Mouse (Mus musculus) gastrocnemius, adult 18-20 months (tissue): ENCODE measurements around the gene Nkx2-5. TPM values are rescaled to one million over a fixed set of nuclear protein-coding genes. Genes with fewer than 3 reads are reported as not detected.

Experiments used
- DNase-seq: peaks from one replicate; pipeline ENCODE4 v3.0.0; 2021; ENCODE audit warnings: low spot score
- total RNA-seq, 2 experiments: library from RNA; stranded (reverse); gene quantifications; 2 replicates each; pipeline ENCODE4 v1.2.3; 2021

Nkx2-5 gene
- total RNA-seq, 2 experiments from 2014 or later: not detected

DNA sequence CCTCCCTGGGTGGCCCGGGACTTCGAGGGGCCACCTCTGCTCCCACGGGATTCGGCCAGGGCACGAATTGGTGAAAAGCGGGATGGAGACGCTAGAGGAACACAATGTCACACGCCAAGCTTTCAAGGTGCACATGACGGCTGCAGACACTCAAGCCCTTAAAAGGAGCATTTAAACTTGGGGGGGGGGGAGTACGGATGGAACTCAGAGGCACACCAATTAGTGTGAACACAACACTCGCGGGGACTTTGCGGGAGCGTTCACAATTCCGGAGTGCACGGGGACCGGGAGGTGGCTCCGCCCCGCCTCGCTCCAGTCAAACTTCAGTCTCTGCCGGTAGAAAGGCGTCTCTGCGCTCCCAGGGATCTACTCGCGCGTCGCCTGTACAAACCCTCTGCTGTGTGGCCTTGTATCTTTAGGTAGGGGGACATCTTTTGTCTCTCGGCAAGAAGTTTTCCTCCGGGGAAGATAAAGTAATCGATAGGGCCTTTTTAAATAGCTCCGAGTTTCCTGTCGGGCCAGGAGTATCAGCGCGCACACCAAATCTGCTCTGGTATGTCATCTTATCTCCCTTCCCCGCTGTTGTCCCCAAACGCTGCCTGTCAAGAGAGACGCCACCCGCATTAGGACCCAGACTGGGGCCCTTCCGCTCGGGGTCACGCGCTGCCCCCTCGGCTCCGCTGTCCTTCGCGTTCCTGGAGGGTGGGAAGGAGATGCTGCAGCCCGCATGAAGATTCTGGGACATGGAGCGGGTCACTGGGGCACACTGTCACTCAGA, 5.7 kb upstream of the Nkx2-5 start:
- no peak for DNase-seq

DNA sequence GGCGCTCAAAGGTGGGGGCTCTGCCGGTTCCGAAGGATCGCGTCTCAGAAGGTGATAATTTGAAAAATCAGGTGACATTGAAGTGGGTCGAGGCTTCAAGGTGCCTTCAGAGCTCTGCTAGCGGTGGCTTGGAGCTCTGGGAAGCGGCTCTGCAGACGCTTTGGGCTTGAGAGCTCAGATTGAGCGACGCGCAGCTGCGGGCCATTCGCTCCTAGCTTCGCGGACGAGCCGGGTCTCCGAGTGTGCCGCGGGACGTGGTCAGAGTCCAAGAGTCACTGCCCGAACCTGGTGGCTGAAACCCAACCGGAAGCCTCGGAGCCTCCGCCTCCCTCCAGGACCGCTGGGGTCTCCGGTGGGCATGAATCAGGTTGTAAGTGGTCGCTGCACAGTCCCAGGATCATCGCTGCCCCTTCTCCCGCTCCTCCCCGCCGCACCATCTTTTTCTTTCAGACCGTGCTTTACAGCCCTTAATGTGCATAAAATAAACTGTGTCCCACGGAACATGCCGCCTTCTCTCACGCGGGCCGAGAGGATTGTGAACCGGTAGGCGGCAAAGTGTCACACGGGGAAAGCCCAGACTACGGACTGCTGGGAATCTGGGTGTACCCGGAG, 5.0 kb upstream of the Nkx2-5 start:
- DNase-seq: no peak

DNA sequence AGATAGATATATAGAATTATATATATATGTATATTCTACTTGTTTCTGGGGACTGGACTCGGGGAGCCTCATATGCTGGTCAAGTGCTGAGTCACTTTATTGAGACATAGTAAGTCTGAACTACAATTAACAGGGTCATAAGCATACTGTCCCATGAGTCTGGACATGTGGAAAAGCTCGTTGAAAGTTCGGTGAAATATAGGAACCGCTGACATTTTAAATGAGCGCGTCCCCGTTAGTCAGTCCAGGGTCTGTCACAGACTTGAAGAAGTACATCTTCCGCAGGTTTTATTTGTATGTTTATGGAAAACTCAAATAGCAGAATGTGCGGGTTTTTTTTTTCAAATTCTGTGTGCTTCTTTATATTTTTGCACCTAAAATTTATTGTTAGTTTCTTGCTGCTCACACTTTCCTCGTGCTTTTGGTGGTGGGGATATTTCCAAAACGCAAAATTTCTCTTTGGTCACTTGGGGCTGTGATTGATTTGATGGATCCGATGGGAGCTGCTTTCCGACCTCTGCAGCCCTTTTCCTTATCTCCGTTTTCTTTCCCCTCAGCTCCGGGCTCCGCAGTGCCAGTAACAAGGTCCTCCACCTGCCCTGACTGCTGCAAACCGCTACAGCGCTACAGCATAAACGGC, 4.4 kb upstream of the Nkx2-5 start:
- DNase-seq: no peak

DNA sequence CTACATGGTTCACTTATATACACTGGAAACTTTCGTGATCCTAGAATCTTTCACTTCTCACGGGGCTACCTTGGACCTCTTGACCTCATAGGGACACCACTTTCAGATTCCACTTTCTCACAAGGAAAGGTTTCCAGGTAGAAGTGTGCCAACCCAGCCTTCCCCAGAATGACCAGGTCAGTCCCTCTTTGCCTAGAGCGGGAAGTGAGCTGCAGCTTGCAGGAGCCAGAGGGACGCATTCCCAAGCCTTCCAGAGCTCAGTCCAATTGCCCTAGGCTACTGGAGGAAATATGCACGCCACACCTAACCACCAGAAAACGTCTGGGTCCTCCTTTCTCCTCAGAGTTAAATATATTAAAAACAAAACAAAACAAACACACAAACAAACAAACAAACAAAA, 3.4 kb upstream of the Nkx2-5 start:
- no peak for DNase-seq

DNA sequence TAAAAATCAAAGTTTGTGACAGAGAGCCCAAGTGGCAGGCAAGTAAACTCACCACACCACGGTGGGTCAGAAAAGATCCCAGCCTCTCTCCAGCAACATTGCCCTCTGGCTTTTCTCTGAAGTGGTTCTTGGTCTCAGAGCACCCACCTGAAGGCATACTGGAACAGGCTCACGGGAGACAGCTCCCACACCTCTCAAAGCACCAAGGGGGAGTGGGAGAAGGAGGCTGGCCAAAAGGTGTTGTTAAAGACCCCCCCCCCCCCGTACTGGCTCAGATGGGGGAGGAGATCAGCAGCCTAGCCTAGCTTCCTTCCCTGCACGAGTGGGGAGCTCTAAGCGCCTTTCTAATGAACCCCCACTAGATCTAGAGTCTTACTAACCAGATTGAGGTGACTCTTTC, 3.0 kb upstream of the Nkx2-5 start:
- DNase-seq: no peak

DNA sequence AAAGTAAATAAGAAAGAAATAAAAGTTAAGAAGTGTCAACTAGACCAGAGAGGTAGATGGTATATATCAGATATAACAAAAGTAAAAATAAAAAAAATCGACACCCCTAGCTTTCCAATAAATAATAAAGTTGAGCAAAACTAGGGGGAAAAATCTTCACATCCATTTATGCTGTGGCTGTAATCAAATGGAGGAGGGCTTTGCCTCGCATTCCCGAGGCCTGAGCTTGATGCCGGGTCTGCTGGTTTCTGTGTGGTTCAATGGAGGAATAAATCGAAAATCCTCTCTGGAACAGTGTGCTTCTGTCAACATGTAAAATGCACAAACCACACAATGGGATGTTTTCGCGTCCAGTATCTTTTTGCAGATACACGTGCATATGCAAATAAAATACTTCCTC, 1.6 kb upstream of the Nkx2-5 start:
- no peak for DNase-seq

DNA sequence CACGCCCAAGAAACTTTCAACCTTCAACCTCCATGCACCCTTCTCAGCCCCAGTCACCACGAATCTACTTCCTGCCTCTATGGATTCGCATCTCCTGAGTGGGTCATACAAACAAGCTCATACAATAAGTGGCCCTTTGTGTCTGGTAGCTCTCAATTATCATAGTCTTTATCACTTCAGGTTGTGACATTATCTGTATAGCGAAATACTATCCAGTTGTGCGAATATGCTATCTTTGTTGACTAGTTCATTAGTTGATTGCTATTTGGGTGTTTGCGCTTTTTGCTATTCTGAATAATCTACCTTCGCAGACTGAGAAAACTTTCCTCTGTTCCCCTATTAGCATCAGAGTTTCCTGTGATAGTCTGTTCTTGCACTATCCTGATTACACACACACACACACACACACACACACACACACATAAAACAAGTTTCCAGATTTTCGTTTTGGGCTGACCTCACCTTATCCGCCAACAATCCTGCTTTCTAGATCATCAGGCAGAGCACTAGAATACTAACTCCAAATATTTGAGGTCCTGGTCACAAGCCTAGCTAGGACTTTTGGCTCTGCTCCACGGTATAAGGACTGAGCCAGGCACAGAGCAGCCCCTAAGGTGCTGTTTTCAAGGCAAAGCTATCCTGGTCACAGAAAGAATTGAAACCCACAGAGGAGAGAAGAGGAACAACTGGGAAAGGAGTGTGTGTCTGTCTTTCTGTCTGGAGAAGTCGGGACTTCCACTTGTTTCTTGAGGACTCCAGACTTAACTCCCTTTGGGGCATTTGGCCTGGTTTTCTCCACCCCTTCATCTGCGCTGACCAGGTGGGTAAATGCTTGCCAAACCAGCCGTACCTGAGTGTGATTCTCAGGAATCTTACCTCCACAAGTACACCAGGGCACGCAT, 591 bp upstream of the Nkx2-5 start:
- DNase-seq: no peak

DNA sequence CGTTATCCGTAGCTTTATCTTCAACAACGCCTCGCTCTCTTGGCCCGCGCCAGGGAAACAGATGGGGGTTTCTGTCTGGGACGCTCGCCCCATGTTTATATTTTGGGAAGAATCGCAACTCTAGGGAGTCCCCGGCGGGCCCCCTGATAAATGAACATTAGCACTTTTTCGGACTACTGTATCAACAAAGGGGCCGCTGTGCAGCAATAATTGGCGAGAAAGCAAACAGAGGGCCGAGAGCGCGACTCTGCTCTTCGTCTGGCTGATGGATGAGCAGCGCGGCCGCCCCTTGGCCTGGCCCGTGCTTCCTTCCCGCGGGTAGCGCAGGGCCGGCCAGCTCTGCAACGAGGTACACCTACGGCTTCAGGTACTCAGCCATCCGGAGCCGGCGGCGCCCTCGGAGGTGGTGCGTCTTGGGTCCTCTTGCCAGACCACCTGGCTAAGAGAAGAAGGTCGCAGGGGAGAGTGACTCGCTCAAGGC, 398 bp downstream of the Nkx2-5 start:
- no peak for DNase-seq

DNA sequence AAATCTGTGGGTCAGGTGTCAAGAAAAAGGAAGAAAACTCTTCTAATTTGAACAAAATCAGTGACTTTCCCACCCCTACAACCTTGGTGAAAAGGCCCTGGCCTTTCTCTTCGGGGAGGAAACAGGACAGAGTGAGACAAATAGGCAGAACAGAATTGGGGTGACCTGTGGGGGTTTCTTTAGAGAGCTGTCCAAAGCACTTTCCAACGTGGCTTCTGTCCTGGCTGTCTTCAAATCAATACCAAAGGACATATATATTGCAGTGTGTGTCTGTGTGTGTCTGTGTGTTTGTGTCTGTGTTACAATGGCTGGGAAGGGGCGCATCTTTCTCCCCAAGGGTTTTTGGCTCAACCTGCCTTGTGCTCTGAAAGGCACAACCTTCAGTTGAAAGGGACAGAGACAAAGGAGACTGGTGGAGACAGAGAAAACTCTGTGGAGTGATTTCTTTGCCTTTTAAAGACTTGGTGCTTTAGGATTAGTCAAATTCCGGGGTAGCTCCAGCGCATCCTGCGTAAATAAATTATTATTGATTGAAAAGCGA, 1.0 kb downstream of the Nkx2-5 start:
- no peak for DNase-seq

DNA sequence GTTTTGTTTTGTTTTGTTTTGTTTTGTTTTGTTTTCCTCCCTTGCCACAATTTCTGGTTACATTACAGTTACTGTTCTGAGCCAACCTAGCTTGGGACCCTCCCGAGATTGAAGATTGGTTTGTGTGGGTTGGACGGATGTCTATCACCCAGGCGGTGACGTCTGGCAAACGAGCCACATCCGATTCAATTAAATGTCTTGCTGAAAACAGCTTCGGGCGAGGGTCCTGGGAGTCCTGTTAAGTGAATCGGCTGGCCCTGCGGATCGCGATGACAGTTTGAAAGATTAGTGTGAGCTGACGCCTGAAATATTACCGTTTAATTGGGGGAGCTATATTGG, 1.6 kb downstream of the Nkx2-5 start:
- DNase-seq: no peak

DNA sequence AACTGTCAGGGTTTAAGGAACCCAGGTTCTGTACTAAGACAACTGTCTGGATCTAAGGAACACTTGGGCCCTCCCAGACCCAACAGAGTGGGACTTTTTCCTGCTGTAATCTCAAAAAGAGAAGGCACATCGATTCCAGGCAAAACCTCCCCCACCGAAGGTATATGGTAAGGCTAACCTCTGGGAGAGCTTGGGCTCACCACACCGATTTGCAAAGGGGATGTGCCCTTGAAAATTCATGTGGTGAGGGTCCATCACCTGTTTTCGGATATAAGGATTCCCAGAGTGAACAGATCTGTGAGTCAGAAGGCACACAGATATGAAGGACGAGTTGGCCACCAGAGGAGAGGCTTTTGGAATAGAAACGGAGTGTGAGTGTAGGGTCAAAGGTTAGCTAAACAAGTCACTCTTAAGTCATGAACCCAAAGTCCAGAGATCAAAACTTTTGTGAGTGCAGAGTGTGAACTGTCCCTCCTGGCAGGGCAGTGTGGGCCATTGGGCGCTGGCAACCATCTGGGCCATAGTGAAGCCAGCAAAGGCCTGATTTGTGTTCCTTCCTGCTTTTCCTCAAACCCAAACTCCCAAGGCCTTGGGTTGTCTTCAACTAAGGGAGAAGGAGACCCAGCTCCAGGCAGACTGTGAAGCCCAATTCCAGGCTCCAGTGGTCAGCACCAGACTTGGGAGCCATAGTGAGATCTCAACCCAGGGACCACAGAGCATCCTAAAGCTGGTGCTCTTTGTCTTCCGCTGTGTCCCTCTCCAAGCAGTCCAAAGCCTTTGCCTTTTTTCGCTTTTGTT, 2.2 kb downstream of the Nkx2-5 start:
- DNase-seq: no peak

DNA sequence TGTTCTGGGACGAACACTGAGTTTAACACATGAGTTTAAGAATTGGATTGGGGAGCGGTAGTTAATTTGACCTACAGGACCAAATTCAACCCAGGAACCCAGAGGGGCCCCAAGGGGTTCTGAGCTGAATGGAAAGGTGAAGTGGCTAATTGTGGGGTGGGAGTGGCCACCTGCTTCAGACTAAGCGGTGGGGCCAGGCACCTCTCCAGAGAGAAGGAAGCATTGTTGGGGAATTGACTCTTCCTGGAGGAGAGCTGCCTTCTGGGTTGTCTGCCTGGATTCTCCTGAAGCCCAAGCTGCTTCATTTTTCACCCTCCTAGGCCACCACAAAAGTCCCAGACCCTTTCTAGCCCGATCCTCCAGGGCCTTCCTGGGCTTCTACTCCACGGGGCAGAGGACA, 2.8 kb downstream of the Nkx2-5 start:
- no peak for DNase-seq

DNA sequence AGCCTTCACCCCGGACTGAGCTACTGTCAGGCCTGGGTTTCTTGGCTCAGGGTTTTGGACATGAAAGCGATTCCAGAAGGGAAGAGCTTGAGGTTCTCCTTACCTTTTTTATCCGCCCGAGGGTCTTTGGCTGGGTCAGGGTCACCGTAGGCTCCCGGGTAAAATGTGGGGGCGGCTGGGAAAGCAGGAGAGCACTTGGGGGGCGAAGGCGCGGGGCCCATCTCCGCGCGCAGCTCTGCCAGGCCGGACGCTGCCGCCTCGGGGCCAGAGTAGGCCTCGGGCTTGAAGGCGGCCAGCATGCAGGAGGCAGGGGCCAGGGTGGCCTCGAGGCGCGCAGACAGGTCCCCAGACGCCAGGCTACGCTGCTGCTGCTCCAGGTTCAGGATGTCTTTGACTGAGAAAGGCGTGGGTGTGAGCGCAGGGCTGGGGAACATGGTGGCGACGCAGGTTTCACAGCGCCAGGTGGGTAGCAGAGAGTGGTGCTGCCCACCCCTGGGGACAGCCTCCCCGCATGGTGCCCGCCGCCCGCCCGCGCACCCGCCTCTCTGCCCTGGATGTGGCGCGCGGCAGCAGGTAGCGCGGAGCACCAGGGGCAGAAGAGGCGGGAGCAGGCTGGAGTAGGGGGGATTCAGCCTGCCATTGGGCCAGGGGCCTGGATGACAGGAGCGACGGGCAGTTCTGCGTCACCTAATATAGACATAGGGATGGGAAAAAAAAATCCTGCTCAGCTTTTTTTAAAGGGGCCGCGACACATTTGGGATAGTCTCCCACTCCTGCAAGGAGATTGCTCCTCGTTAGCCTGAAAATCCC, 3.7 kb downstream of the Nkx2-5 start:
- no peak for DNase-seq

DNA sequence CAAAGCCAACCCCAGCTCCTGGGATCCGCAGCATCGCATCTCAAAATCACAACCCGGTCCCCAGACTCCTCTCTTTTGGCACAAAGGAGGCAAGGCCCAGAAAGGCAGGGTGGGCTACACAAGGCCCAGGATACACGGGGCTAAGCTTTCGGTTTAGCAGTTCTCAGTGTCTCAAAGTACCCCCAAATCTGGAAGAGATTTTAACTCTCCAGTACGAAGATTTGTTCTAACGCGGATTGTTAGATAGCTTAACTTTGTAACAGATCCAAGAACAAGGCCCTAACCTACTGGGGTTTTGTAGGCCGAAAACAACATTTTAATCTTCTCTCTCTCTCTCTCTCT, 4.4 kb downstream of the Nkx2-5 start:
- DNase-seq: no peak

DNA sequence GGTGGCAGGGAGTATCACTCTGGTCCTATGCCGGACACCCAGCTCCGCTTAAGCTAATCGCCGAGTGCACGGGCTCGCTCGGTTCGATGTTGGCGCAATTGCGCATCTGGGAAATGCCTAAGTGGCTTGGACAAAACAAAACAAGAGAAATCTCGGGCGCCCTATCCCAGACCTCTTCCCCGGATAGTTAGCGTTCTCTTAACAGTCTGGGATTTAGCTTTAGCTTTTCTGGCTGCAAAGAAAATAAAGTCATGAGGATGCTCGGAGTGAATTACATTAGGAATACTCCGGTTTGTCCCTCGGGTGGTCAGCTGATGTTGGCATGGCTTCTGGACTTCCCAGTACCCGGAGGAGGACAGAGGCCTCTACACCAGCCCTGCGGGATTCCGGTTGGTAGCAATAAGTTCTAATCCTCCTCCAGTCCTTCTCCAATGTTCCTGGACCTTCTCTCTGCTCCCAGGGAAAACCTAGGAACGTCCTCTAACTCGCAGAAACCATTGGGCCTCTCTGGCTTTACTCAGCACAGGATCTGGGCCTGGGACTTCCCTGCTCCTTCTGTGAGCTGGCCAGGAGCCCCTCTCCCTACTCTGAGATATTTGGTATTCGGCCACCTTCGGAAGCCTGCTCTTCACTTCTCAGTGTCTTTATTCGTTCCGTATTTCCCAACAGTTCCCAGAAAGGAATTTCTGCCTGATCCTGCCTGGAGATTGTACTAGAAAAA, 4.9 kb downstream of the Nkx2-5 start:
- DNase-seq: no peak

DNA sequence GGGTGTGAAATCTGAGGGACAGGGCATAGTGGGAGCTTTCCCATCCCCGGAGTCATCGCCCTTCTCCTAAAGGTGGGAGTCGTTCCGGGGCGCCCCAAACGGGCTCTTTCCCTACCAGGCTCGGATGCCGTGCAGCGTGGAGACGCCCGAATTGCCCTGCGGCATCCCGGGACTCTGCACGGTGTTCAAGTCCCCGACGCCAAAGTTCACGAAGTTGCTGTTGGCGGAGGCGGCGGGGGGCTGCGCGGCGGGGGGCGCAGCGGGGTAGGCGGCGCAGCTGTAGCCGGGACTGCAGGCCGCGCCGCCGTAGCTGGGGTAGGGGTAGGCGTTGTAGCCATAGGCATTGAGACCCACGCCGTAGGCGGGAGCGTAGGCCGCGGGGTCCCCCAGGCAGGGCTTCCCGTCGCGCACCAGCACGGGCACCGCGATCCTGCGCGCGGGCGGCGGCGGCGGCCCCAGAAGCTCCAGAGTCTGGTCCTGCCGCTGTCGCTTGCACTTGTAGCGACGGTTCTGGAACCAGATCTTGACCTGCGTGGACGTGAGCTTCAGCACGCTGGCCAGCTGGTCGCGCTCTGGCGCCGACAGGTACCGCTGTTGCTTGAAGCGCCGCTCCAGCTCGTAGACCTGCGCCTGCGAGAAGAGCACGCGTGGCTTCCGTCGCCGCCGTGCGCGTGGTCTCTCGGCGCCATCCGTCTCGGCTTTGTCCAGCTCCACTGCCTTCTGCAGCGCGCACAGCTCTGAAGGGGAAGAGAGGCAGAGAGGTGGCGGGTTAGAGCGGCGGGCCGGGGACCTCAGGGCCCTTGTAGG, 5.7 kb downstream of the Nkx2-5 start:
- no peak for DNase-seq

DNA sequence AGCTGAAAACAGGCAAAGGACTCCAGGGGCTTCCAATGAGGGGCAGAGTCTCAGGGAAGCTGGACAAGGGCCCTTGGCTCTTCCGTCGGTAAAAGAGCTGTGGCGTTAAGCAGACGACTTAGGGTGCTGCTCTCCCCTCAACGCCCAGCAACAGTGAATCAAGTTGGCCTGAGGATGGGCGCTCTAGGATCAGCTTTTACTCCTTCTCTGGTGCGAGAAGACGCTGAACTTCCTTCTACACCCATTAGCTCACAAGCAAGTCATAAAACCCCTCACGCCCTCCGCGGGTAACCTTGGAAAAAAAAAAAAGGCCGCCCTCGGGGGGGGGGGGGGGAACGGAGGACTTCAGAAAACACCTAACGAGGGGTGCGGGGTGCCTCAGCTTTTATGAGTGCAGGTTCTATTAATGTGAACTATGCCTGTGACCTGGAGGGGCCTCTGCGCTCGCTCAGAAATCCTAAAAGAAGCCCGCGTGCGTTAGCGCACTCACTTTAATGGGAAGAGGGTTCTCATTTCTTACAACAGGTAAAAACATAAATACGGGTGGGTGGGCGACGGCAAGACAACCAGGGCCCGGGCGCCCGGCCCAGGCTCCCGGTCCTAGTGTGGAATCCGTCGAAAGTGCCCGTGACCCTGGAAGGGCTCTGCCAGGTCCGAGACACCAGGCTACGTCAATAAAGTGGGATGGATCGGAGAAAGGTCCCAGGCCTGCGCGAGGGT, 6.5 kb downstream of the Nkx2-5 start:
- DNase-seq: no peak

DNA sequence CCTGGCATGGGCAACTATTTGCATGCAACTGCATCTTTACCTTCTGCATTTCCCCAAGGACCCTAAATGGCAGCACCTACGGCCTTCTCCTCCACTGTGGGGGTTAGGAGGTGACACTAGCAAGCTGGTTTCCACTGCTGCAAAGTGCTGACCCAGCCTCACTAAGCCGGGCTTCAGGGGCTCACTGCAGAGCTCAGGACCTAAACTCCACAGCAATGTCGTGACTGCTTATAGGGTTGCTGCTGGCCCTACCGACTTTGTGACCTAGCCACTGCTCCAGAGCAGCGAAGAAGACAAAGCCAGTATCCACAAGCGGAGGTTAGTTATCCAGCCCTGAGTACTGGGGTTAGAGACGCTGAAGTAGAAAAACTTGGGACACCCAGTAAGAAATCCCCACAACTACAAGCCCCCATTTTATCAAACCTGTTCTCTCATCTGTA, 7.2 kb downstream of the Nkx2-5 start:
- DNase-seq: no peak
